Mouse (Mus musculus) G1E (cell line): ENCODE results near the gene Daam1. TPM values are rescaled to one million over a fixed set of nuclear protein-coding genes. Genes with fewer than 3 reads are reported as not detected.

Experiments used
- ATAC-seq: 2 replicates; pipeline ENCODE4 v1.8.0; 2016; ENCODE audit warnings: mild to moderate bottlenecking; ENCODE audit not compliant: insufficient number of reproducible peaks, poor library complexity, low FRiP score, severe bottlenecking; ENCODE audit errors: extremely low read depth
- DNase-seq: peaks from one replicate; pipeline ENCODE4 v3.0.0; 2012; ENCODE audit warnings: low spot score
- H3K27me3 ChIP-seq: 2 replicates; pipeline ENCODE4 v1.6.1; 2012; ENCODE audit warnings: mild to moderate bottlenecking, low read length, inconsistent platforms; ENCODE audit not compliant: insufficient read depth
- H3K36me3 ChIP-seq: replicated peaks from 2 replicates; pipeline ENCODE3; 2012; ENCODE audit warnings: mild to moderate bottlenecking, inconsistent platforms
- H3K4me1 ChIP-seq: 2 replicates; pipeline ENCODE4 v1.6.1; 2012; ENCODE audit warnings: low read depth, low read length, inconsistent platforms, mixed read lengths; ENCODE audit not compliant: insufficient read depth
- H3K4me3 ChIP-seq: 2 replicates; pipeline ENCODE4 v1.5.1; 2012; ENCODE audit warnings: low read depth, mild to moderate bottlenecking, inconsistent platforms, low read length, moderate library complexity, mixed read lengths
- H3K9me3 ChIP-seq: replicated peaks from 2 replicates; pipeline ENCODE4 v1.6.1; 2012; ENCODE audit warnings: inconsistent platforms
- CTCF ChIP-seq: IDR thresholded peaks from 2 replicates; pipeline ENCODE4 v1.5.1; 2012; ENCODE audit warnings: low read depth, low read length, inconsistent platforms, mixed read lengths
- GATA1 ChIP-seq: IDR thresholded peaks from 2 replicates; pipeline ENCODE4 v1.6.1; 2012; ENCODE audit warnings: borderline replicate concordance, low read length, inconsistent platforms, mixed read lengths
- GATA2 ChIP-seq: IDR thresholded peaks from 2 replicates; pipeline ENCODE4 v1.6.1; 2012; ENCODE audit warnings: low read depth, low read length, inconsistent platforms, borderline replicate concordance
- POLR2AphosphoS5 ChIP-seq: IDR thresholded peaks from 2 replicates; pipeline ENCODE4 v1.6.1; 2012; ENCODE audit warnings: low read depth, low read length, inconsistent platforms; ENCODE audit not compliant: insufficient replicate concordance
- TAL1 ChIP-seq: conservative IDR thresholded peaks from 2 replicates; pipeline ENCODE4 v1.6.1; 2012; ENCODE audit warnings: low read depth, low read length, inconsistent platforms, mixed read lengths
- polyA plus RNA-seq: library from polyadenylated mRNA; stranded (reverse); fragments of >175 nt; gene quantifications from 2 replicates; pipeline ENCODE4 v1.2.3, GENCODE M21; 2012
- total RNA-seq, 2 experiments: library from RNA; stranded (forward) in 1 of 2; stranded (reverse) in 1 of 2; fragments of 200-1000 nt in 1 of 2; fragments of >200 nt in 1 of 2; fragmentation: Nextera tagmentation in 1 of 2; gene quantifications; 2 replicates each; pipeline ENCODE4 v1.2.3; 2014 to 2017

Daam1 gene
- total and polyA plus RNA-seq, 3 experiments = 19.8 to 69.8 (median 57.3) TPM

DNA sequence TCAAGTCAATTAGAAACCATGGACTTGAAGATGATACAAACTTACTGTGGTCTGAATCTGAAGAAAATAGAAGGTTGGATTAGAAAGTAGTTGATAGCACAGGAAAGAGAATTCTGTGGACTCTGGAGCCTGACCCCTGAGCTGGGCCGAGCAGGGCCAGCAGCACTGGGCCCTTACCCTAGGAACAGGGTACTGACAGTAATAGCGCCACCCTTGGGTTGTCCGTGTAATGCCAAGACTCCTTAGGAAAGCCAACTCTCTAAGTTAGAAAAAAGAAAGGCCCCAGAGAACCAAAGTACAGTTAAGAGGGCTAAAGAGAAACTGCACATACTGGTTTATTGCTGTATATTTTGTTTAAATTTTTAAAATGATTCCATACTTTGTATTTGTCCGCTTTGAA, 157.0 kb downstream of the Daam1 start:
- no peaks in the 10 kb centered on the region for H3K27me3 ChIP-seq
- DNase-seq (no peak), ATAC-seq (no peak)
- peaks cover 9% of the 10 kb centered on the region for H3K4me1 ChIP-seq
- H3K9me3 ChIP-seq = no peaks in the 10 kb centered on the region
- no peak overlapping the region for H3K4me3 ChIP-seq
- H3K36me3 ChIP-seq = peaks cover 92% of the 10 kb centered on the region
- TF ChIP-seq TAL1 (no peak), CTCF (no peak), GATA1 (no peak)

DNA sequence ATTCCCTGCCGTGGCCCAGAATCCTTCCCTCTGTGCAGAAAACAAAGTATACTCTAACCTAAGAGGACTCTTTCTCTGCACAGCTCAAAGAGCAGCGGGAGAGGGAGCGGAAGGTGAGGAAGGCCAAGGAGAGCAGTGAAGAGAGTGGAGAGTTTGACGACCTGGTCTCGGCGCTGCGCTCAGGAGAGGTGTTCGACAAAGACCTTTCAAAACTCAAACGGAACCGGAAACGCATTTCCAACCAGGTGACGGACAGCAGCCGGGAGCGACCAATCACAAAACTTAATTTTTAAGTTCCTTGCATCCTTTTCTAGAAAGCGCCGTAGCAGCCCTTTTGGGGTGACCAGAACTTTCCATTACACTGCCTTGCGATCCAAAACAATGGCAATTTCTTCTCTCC, 158.7 kb downstream of the Daam1 start:
- TF ChIP-seq TAL1 = no peak
- no peak for TF ChIP-seq GATA2
- TF ChIP-seq POLR2AphosphoS5 = no peak
- TF ChIP-seq CTCF = no peak
- no peak for TF ChIP-seq GATA1
- H3K4me1 ChIP-seq = peaks cover 8% of the 10 kb centered on the region
- peaks cover 90% of the 10 kb centered on the region for H3K36me3 ChIP-seq
- H3K27me3 ChIP-seq = no peaks in the 10 kb centered on the region
- DNase-seq (no peak), ATAC-seq (no peak)
- no peak overlapping the region for H3K4me3 ChIP-seq
- no peaks in the 10 kb centered on the region for H3K9me3 ChIP-seq

DNA sequence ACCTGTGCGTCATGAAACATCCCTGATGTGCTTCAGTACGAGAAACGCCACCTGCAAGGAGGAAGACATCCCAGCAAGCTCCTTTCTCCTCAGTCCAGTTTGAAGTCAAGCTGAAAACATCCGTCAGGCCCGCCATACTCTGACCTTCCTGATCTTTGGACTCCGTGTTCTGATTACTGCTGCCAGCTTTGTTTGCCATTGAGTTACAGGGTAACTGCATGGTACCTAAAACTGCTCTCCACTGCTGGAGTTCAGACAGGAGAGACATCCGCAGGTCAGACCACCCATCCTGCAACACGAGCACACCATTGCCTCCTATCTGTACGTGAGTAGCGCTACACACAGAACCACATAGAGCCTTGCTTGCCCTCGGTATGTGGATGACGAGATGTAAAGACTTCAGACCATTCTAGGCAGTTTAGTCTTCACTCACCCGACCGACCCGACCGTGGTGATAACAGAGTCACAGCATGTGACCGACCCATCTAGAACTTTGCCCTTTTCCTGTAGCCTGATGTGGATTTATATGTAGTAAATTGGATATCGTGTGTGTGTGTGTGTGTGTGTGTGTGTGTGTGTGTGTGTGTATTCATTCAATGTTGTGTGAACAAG, 161.8 kb downstream of the Daam1 start:
- ATAC-seq = no peak

DNA sequence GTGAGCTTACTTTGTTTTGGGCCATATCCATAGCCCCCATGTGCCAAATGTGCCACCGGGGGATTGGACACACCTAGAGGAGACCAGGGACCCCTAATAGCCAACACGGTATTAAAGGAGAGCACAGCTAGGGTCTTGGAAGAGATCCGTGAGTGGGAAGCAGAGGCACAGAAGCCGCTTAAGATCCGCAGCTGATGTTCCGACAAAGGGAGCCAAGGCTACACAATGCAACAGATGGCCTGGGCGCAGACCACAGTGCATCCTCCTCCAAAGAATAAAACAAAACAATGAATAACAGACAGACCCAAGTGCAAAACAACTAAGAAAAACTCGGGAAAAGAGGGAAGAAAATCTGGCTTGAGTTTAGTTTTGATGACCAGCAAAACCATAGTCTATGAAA, 165.0 kb downstream of the Daam1 start:
- Histone ChIP-seq H3K9me3 (no peaks in the 10 kb centered on the region), H3K36me3 (peaks cover 40% of the 10 kb centered on the region), H3K4me1 (peaks cover 4% of the 10 kb centered on the region; the same call in 1 of the 2 replicates), H3K4me3 (no peak overlapping the region), H3K27me3 (no peaks in the 10 kb centered on the region)
- TF ChIP-seq CTCF (no peak), TAL1 (no peak), POLR2AphosphoS5 (no peak), GATA1 (no peak), GATA2 (no peak)
- DNase-seq = no peak
- no peak for ATAC-seq

More for the DNA sequence above, 161.8 kb downstream of the Daam1 start:
- Histone ChIP-seq H3K4me1 (no peaks in the 10 kb centered on the region), H3K27me3 (no peaks in the 10 kb centered on the region), H3K4me3 (no peak overlapping the region), H3K9me3 (no peaks in the 10 kb centered on the region), H3K36me3 (peaks cover 71% of the 10 kb centered on the region)
- no peak for DNase-seq
- TF ChIP-seq GATA2 = no peak

DNA sequence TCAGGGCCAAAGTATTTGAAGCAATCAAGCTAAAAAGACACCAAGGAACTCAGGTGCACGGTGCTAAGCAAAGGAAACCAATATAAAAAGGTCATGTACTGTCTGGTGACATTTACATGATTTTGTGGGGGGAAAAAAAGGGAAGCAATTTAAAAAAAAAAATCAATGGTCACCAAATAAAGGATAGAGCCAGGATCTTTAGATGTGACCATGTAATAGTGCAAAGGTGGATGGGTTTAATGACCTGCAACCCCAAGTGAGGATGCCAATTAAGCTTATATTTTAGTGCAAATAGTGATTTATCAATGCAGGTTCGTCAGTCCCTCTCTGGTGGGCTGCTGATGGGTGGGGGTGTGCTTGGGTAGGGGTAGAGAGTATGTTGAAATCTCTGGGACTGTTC, 166.0 kb downstream of the Daam1 start:
- Histone ChIP-seq H3K27me3 (no peaks in the 10 kb centered on the region), H3K9me3 (no peaks in the 10 kb centered on the region), H3K36me3 (peaks cover 30% of the 10 kb centered on the region), H3K4me1 (peaks cover 4% of the 10 kb centered on the region; the same call in 1 of the 2 replicates), H3K4me3 (no peak overlapping the region)
- ATAC-seq = no peak
- DNase-seq = no peak
- no peak for TF ChIP-seq CTCF
- TF ChIP-seq GATA2 = no peak
- TF ChIP-seq POLR2AphosphoS5 = no peak
- no peak for TF ChIP-seq TAL1
- TF ChIP-seq GATA1 = no peak

DNA sequence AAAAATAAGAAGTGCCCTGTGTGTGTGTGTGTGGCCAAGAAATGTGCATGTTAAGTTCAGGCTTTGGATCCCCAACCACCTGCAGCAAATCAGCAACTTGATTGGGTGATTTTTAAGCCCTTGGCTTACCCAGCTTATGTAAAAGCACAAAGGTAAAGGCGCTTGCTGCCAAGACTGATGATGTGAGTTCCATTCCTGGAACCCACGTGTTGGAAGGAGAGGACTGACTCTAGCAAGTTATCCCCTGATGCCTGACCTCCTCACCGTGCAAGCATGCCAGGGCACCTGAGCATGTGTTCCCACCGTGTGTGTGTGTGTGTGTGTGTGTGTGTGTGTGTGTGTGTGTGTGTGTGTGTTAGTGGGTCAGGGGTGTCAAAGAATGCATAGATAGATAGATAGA, 166.5 kb downstream of the Daam1 start:
- H3K36me3 ChIP-seq = peaks cover 27% of the 10 kb centered on the region
- TF ChIP-seq CTCF (no peak), POLR2AphosphoS5 (no peak), TAL1 (no peak), GATA1 (no peak), GATA2 (no peak)
- H3K9me3 ChIP-seq = no peaks in the 10 kb centered on the region
- H3K27me3 ChIP-seq = no peaks in the 10 kb centered on the region
- H3K4me3 ChIP-seq = no peak overlapping the region
- DNase-seq = no peak
- no peak for ATAC-seq
- peaks cover 6% of the 10 kb centered on the region; the same call in 1 of the 2 replicates for H3K4me1 ChIP-seq

DNA sequence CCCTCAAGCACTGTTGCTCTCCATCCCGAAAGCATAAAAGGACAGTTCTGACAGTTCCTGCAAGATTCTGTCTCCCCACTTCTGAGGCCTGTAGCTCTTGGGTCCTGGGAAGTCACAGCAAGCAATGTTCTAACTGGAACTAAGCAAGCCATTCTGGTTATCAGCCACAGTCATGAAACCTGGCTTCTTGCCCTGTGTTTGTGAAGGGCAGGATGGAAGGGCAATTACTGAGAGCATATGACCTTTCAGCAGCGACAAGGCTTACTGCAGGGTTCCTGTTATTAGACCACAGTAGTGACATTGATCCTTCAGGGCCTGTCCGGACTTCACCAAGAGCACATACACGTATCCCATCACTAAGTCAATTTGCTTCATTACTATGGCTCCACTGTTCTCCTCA, 167.8 kb downstream of the Daam1 start:
- Histone ChIP-seq H3K36me3 (peaks cover 17% of the 10 kb centered on the region), H3K4me1 (peaks cover 6% of the 10 kb centered on the region; the same call in 1 of the 2 replicates), H3K27me3 (no peaks in the 10 kb centered on the region), H3K9me3 (no peaks in the 10 kb centered on the region), H3K4me3 (no peak overlapping the region)
- DNase-seq (no peak), ATAC-seq (no peak)
- TF ChIP-seq TAL1 (no peak), GATA1 (no peak)
